Mouse (Mus musculus): ENCODE data around the gene Sod1. TPM values are rescaled to one million over a fixed set of nuclear protein-coding genes. Genes with fewer than 3 reads are reported as not detected.

Gene Sod1
- polyA plus RNA-seq, 1 experiment = 109 TPM

DNA sequence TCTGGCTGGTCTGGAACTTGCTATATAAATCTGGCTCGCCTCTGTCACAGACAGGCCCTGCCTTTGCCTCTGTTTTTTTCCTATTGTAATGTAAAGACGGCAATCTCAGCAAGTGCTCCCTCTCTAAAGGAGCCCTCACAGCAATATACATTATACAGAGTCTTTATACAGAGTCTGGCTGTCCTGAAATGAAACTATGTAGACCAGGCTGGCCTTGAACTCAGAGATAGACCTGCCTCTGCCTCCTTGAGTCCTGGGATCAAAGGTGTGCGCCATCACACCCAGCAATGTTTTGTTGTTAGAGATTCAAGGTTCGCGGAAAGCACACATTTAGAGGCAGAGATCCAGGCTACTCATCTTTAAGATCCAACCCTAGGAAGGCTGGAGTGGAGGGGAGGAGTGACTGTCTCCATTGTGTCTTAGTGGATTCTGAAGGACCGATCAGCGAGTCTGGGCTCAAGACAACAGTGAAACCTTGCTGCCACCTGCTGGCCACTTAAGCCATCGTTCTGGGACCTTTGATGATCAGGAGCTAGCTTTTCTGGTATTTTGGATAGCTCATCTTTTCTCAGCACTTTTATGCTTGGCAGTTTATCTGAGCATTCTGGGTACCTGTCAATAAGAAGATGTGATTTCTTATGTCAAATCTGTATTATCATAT is 34.5 kb upstream of the Sod1 start:
- H3K9me3 ChIP-seq (ENCODE audit: control insufficient read depth, low read length) = no peaks in the 10 kb centered on the region
- no peak overlapping the region for H3K4me3 ChIP-seq (replicated peaks)
- peaks cover 19% of the 10 kb centered on the region for H3K4me1 ChIP-seq (ENCODE audit: control insufficient read depth)
- H3K36me3 ChIP-seq (ENCODE audit: control insufficient read depth) = no peaks in the 10 kb centered on the region
- TF ChIP-seq TAL1 (IDR thresholded peaks at IDR 0.05; ENCODE audit: low read length) = no peak
- no peak for TF ChIP-seq GATA1 (IDR thresholded peaks at IDR 0.05; ENCODE audit: low read length)
- H3K27me3 ChIP-seq (ENCODE audit: control insufficient read depth) = no peaks in the 10 kb centered on the region

DNA sequence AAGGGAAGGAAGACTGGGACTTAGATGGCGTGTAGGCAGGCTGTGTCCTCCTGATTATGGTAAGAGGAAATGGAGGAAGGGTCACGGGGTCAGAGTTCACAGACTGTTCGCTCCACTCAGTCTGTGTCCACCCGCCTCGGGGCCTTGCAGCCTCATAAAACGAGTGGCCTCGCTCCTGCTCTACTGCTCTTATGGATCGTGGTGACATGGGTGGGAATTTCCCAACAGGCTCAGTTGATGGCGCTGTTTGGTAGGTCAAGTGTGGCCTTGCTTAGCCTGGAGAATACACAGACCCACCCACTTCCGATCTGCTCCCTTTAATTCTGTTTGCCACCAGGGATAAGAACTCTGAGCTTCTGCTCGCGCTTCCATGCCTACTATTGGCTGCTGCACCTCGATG is 33.1 kb upstream of the Sod1 start:
- Histone ChIP-seq H3K4me3 (replicated peaks) (no peak overlapping the region), H3K27me3 (ENCODE audit: control insufficient read depth) (no peaks in the 10 kb centered on the region), H3K4me1 (ENCODE audit: control insufficient read depth) (peaks cover 23% of the 10 kb centered on the region), H3K36me3 (ENCODE audit: control insufficient read depth) (no peaks in the 10 kb centered on the region), H3K9me3 (ENCODE audit: control insufficient read depth, low read length) (no peaks in the 10 kb centered on the region)
- TF ChIP-seq GATA1 (IDR thresholded peaks at IDR 0.05; ENCODE audit: low read length) (no peak), TAL1 (IDR thresholded peaks at IDR 0.05; ENCODE audit: low read length) (no peak)

- Histone ChIP-seq H3K4me3 (replicated peaks) (no peak overlapping the region), H3K36me3 (ENCODE audit: control insufficient read depth) (no peaks in the 10 kb centered on the region), H3K27me3 (ENCODE audit: control insufficient read depth) (no peaks in the 10 kb centered on the region), H3K9me3 (ENCODE audit: control insufficient read depth, low read length) (no peaks in the 10 kb centered on the region), H3K4me1 (ENCODE audit: control insufficient read depth) (peaks cover 20% of the 10 kb centered on the region)
- TF ChIP-seq GATA1 (IDR thresholded peaks at IDR 0.05; ENCODE audit: low read length) (no peak), TAL1 (IDR thresholded peaks at IDR 0.05; ENCODE audit: low read length) (no peak)
These were observed 29.3 kb upstream of the Sod1 start for GRCm38 (mm10) chr16:90191289-90191688.

GRCm38 (mm10) chr16:90193719-90194118 is 26.8 kb upstream of the Sod1 start:
- no peak overlapping the region for H3K4me3 ChIP-seq (replicated peaks)
- H3K9me3 ChIP-seq (ENCODE audit: control insufficient read depth, low read length) = no peaks in the 10 kb centered on the region
- TF ChIP-seq TAL1 (IDR thresholded peaks at IDR 0.05; ENCODE audit: low read length) = no peak
- no peak for TF ChIP-seq GATA1 (IDR thresholded peaks at IDR 0.05; ENCODE audit: low read length)
- peaks cover 32% of the 10 kb centered on the region for H3K4me1 ChIP-seq (ENCODE audit: control insufficient read depth)
- no peaks in the 10 kb centered on the region for H3K36me3 ChIP-seq (ENCODE audit: control insufficient read depth)
- no peaks in the 10 kb centered on the region for H3K27me3 ChIP-seq (ENCODE audit: control insufficient read depth)

DNA sequence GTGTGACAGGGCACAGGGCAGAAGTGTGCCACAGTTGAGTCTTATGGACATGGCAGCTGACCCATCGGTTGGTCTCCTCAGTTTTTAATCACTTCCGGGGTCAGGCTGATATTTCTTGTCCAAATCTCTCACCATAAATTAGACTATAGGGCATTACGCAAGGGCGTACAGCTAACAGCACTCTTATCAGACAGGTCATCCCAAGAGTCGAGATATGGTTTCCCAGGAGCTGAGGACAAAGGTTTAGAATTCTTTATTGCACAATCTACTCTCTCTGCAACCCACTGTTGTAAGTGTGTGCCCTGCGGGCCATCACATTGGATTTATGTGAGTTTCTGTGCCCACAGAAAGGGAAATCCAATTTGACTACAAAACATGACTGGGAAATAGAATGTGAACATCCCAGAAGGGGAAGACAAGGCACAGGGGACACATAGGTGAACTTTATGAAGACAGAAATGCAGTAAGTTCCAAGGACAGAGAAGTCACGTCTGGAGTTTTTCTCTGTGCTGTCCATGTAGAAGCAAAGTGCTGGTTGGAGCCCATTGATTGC is 23.8 kb upstream of the Sod1 start:
- Histone ChIP-seq H3K4me3 (replicated peaks) (peak overlapping the region; percentile 70), H3K27me3 (ENCODE audit: control insufficient read depth) (no peaks in the 10 kb centered on the region), H3K4me1 (ENCODE audit: control insufficient read depth) (peaks cover 54% of the 10 kb centered on the region), H3K36me3 (ENCODE audit: control insufficient read depth) (no peaks in the 10 kb centered on the region; the same call in 1 of the 2 replicates), H3K9me3 (ENCODE audit: control insufficient read depth, low read length) (no peaks in the 10 kb centered on the region)
- TF ChIP-seq TAL1 (IDR thresholded peaks at IDR 0.05; ENCODE audit: low read length) (no peak), GATA1 (IDR thresholded peaks at IDR 0.05; ENCODE audit: low read length) (no peak)

GRCm38 (mm10) chr16:90197337-90197973 is 23.1 kb upstream of the Sod1 start:
- H3K9me3 ChIP-seq (ENCODE audit: control insufficient read depth, low read length) = no peaks in the 10 kb centered on the region
- peak overlapping the region; percentile 70 for H3K4me3 ChIP-seq (replicated peaks)
- TF ChIP-seq TAL1 (IDR thresholded peaks at IDR 0.05; ENCODE audit: low read length) (no peak), GATA1 (IDR thresholded peaks at IDR 0.05; ENCODE audit: low read length) (peak; percentile 21; the same call in 1 of the 2 replicates)
- no peaks in the 10 kb centered on the region for H3K27me3 ChIP-seq (ENCODE audit: control insufficient read depth)
- peaks cover 58% of the 10 kb centered on the region for H3K4me1 ChIP-seq (ENCODE audit: control insufficient read depth)
- no peaks in the 10 kb centered on the region; the same call in 1 of the 2 replicates for H3K36me3 ChIP-seq (ENCODE audit: control insufficient read depth)

DNA sequence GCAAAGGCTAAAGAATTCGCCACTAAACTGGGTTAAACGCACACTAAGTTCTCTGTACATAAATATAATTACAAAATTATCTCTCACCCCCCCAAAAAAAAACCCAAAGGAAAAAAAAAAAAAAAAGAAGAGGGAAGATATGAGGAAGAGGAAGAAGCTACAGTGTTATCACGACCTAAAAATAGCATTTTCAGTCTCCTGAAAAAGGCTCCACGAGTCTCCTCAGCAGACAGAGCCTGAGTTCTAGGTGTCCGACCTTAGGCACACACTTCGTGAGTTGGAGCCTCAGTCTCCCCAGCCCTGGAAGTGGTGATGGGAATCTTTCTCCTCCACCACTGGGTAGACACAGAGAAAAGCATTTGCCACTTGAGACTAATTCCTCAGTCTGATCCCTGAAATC is 21.9 kb upstream of the Sod1 start:
- no peak for TF ChIP-seq TAL1 (IDR thresholded peaks at IDR 0.05; ENCODE audit: low read length)
- TF ChIP-seq GATA1 (IDR thresholded peaks at IDR 0.05; ENCODE audit: low read length) = no peak
- Histone ChIP-seq H3K36me3 (ENCODE audit: control insufficient read depth) (no peaks in the 10 kb centered on the region; the same call in 1 of the 2 replicates), H3K4me1 (ENCODE audit: control insufficient read depth) (peaks cover 66% of the 10 kb centered on the region), H3K4me3 (replicated peaks) (peak overlapping the region; percentile 18), H3K9me3 (ENCODE audit: control insufficient read depth, low read length) (no peaks in the 10 kb centered on the region), H3K27me3 (ENCODE audit: control insufficient read depth) (no peaks in the 10 kb centered on the region)

- TF ChIP-seq GATA1 (IDR thresholded peaks at IDR 0.05; ENCODE audit: low read length) (no peak), TAL1 (IDR thresholded peaks at IDR 0.05; ENCODE audit: low read length) (no peak)
These were observed 21.4 kb upstream of the Sod1 start for GRCm38 (mm10) chr16:90199174-90199573.

GRCm38 (mm10) chr16:90202140-90202539 is 18.4 kb upstream of the Sod1 start:
- no peaks in the 10 kb centered on the region for H3K9me3 ChIP-seq (ENCODE audit: control insufficient read depth, low read length)
- H3K4me3 ChIP-seq (replicated peaks) = no peak overlapping the region
- no peaks in the 10 kb centered on the region; the same call in 1 of the 2 replicates for H3K36me3 ChIP-seq (ENCODE audit: control insufficient read depth)
- H3K27me3 ChIP-seq (ENCODE audit: control insufficient read depth) = no peaks in the 10 kb centered on the region
- H3K4me1 ChIP-seq (ENCODE audit: control insufficient read depth) = peaks cover 75% of the 10 kb centered on the region
- TF ChIP-seq GATA1 (IDR thresholded peaks at IDR 0.05; ENCODE audit: low read length) (no peak), TAL1 (IDR thresholded peaks at IDR 0.05; ENCODE audit: low read length) (no peak)

More at GRCm38 (mm10) chr16:90199174-90199573, 21.4 kb upstream of the Sod1 start:
- H3K9me3 ChIP-seq (ENCODE audit: control insufficient read depth, low read length) = no peaks in the 10 kb centered on the region
- H3K27me3 ChIP-seq (ENCODE audit: control insufficient read depth) = no peaks in the 10 kb centered on the region
- H3K36me3 ChIP-seq (ENCODE audit: control insufficient read depth) = no peaks in the 10 kb centered on the region; the same call in 1 of the 2 replicates
- H3K4me1 ChIP-seq (ENCODE audit: control insufficient read depth) = peaks cover 71% of the 10 kb centered on the region
- H3K4me3 ChIP-seq (replicated peaks) = no peak overlapping the region
